ENCODE assay signal across 21 mouse cellular contexts in the genomic region with DNA sequence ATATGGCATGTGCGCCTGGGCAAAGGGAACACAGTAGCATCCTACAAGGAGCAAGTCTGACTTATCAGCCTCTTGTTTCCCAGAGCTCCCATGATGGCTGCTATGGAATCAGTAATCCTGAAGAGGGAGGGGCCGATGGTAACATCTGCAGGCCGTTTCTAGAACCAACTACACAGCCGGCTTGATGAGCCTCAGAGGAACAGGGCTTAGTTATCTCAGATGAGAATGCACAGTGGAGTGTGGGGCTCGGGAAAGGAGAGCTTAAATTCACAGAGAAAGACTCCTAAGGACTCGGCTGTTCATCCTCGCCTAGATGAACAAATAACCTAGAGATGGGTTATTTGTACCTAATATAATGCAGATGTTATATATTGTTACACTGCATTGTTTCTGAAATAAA.
DNase-seq lines count a peak whose midpoint lies in the region; ATAC-seq and TF ChIP-seq lines count a peak whose summit lies in the region.
"Had no signal": no experiment of that assay in that cellular context is flagged by ENCODE, and none has a peak within 500 bp of the region (broad histone marks: within the 10 kb centered on the region; RNA-seq: fewer than 3 reads in every experiment).

No protein-coding gene starts in this region.

- H3K9ac ChIP-seq in hindbrain, embryonic 14.5 days: no peak overlapping the region
- no peak overlapping the region for H3K9ac ChIP-seq in hindbrain, embryonic 12.5 days
- no peak overlapping the region for H3K9ac ChIP-seq in midbrain, embryonic 12.5 days (replicated peaks)
- H3K9ac ChIP-seq in midbrain, postnatal 0 days (replicated peaks; ENCODE audit: low read length, poor library complexity, severe bottlenecking): no peak overlapping the region
- no peak overlapping the region for H3K9ac ChIP-seq in hindbrain, postnatal 0 days (replicated peaks; ENCODE audit: low read length)
- H3K9ac ChIP-seq: embryonic facial prominence, embryonic 13.5 days; forebrain, embryonic 13.5 days; forebrain, postnatal 0 days; heart, embryonic 12.5 days had no signal

- 76% methylated on average over 7 of the region's 7 CpGs for WGBS in hindbrain, embryonic 14.5 days
- 78% methylated on average over 7 of the region's 7 CpGs for WGBS in hindbrain, embryonic 12.5 days
- 76% methylated on average over 7 of the region's 7 CpGs for WGBS in midbrain, embryonic 12.5 days
- 61% methylated on average over 7 of the region's 7 CpGs for WGBS in midbrain, postnatal 0 days
- WGBS in hindbrain, postnatal 0 days: 65% methylated on average over 7 of the region's 7 CpGs
- WGBS in olfactory bulb, adult 2 months: 44% methylated on average over 7 of the region's 7 CpGs
- WGBS in kidney, adult 2 months: 91% methylated on average over 7 of the region's 7 CpGs

- DNase-seq in hindbrain, embryonic 14.5 days (ENCODE audit: low spot score): no peak
- no peak for DNase-seq in midbrain, postnatal 0 days (ENCODE audit: low spot score)
- DNase-seq in hindbrain, postnatal 0 days (ENCODE audit: low spot score): no peak
- DNase-seq in kidney, adult 2 months: no peak
- DNase-seq: adrenal gland, postnatal 14 days; cerebellum, adult 11-12 months; cerebellum, adult 9-10 months; cerebellum, postnatal 25 days; forebrain, postnatal 0 days; gastrocnemius, postnatal 14 days; heart, adult 2 months; heart, postnatal 36 days had no signal

- peaks cover 6% of the 10 kb centered on the region; the same call in 1 of the 2 replicates for H3K4me1 ChIP-seq in hindbrain, embryonic 14.5 days (replicated peaks; ENCODE audit: control insufficient read depth, insufficient read depth, low read length)
- H3K4me1 ChIP-seq in hindbrain, embryonic 12.5 days: no peaks in the 10 kb centered on the region
- H3K4me1 ChIP-seq in midbrain, embryonic 12.5 days: no peaks in the 10 kb centered on the region
- no peaks in the 10 kb centered on the region for H3K4me1 ChIP-seq in midbrain, postnatal 0 days (ENCODE audit: insufficient read depth, low read length)
- no peaks in the 10 kb centered on the region for H3K4me1 ChIP-seq in hindbrain, postnatal 0 days (ENCODE audit: insufficient read depth, low read length)
- no peaks in the 10 kb centered on the region for H3K4me1 ChIP-seq in olfactory bulb, adult 2 months (ENCODE audit: control insufficient read depth, insufficient read depth, low read length)
- H3K4me1 ChIP-seq in kidney, adult 2 months (ENCODE audit: control insufficient read depth, insufficient read depth, low read length): 0 out of 2 replicates have a peak, but pooled peaks cover 2% of the 10 kb centered on the region
- H3K4me1 ChIP-seq: embryonic facial prominence, embryonic 13.5 days; forebrain, embryonic 13.5 days had no signal

- H3K36me3 ChIP-seq in hindbrain, embryonic 14.5 days (replicated peaks; ENCODE audit: control insufficient read depth, insufficient read depth): no peaks in the 10 kb centered on the region
- no peaks in the 10 kb centered on the region for H3K36me3 ChIP-seq in hindbrain, embryonic 12.5 days
- no peaks in the 10 kb centered on the region for H3K36me3 ChIP-seq in midbrain, embryonic 12.5 days
- H3K36me3 ChIP-seq in midbrain, postnatal 0 days (ENCODE audit: insufficient read depth, low read length): 0 out of 2 replicates have a peak, but pooled peaks cover 3% of the 10 kb centered on the region
- H3K36me3 ChIP-seq in hindbrain, postnatal 0 days (ENCODE audit: insufficient read depth, low read length): no peaks in the 10 kb centered on the region
- no peaks in the 10 kb centered on the region for H3K36me3 ChIP-seq in kidney, adult 2 months (ENCODE audit: control insufficient read depth, insufficient read depth, low read length)
- H3K36me3 ChIP-seq: embryonic facial prominence, embryonic 13.5 days had no signal

- 0 out of 2 replicates have a peak overlapping the region, but pooled peaks have one; percentile 14 for H3K27ac ChIP-seq in hindbrain, embryonic 14.5 days
- no peak overlapping the region for H3K27ac ChIP-seq in hindbrain, embryonic 12.5 days
- no peak overlapping the region for H3K27ac ChIP-seq in midbrain, embryonic 12.5 days (replicated peaks)
- no peak overlapping the region; the same call in 1 of the 2 replicates for H3K27ac ChIP-seq in midbrain, postnatal 0 days (ENCODE audit: low read depth, low read length)
- 0 out of 2 replicates have a peak overlapping the region, but pooled peaks have one; percentile 16 for H3K27ac ChIP-seq in hindbrain, postnatal 0 days
- H3K27ac ChIP-seq in olfactory bulb, adult 2 months (ENCODE audit: insufficient read depth, low read depth, low read length): peak overlapping the region; percentile 2; the same call in 1 of the 2 replicates
- no peak overlapping the region for H3K27ac ChIP-seq in kidney, adult 2 months (ENCODE audit: insufficient read depth, low read depth, low read length)
- H3K27ac ChIP-seq: embryonic facial prominence, embryonic 13.5 days; forebrain, embryonic 13.5 days; heart, adult 2 months had no signal

- H3K4me3 ChIP-seq in hindbrain, embryonic 14.5 days (replicated peaks; ENCODE audit: low read length): no peak overlapping the region
- H3K4me3 ChIP-seq in hindbrain, embryonic 12.5 days: no peak overlapping the region
- no peak overlapping the region for H3K4me3 ChIP-seq in midbrain, embryonic 12.5 days
- H3K4me3 ChIP-seq in midbrain, postnatal 0 days (ENCODE audit: low read depth, low read length): no peak overlapping the region
- H3K4me3 ChIP-seq in hindbrain, postnatal 0 days (ENCODE audit: low read length): no peak overlapping the region
- H3K4me3 ChIP-seq in olfactory bulb, adult 2 months (ENCODE audit: insufficient read depth, low read depth, low read length): no peak overlapping the region
- no peak overlapping the region for H3K4me3 ChIP-seq in kidney, adult 2 months (ENCODE audit: insufficient read depth, low read depth, low read length)
- H3K4me3 ChIP-seq: embryonic facial prominence, embryonic 13.5 days; forebrain, embryonic 13.5 days; heart, adult 2 months; heart, embryonic 12.5 days had no signal

- no peak for TF ChIP-seq CTCF in midbrain, postnatal 0 days (IDR thresholded peaks at IDR 0.05)
- TF ChIP-seq CTCF in hindbrain, postnatal 0 days (IDR thresholded peaks at IDR 0.05; ENCODE audit: low read depth): no peak
- no peak for TF ChIP-seq CTCF in olfactory bulb, adult 2 months (IDR thresholded peaks at IDR 0.05; ENCODE audit: insufficient read depth, low read depth, low read length)
- TF ChIP-seq CTCF in kidney, adult 2 months (conservative IDR thresholded peaks at IDR 0.05; ENCODE audit: insufficient read depth, insufficient read length, low read depth, low read length): no peak

- 0 out of 2 replicates have a peak, but pooled peaks have one; percentile 48 for ATAC-seq in hindbrain, embryonic 14.5 days (ENCODE audit: low FRiP score)
- no peak for ATAC-seq in hindbrain, embryonic 12.5 days (ENCODE audit: low FRiP score)
- ATAC-seq in midbrain, embryonic 12.5 days (ENCODE audit: low FRiP score, low read depth): 0 out of 2 replicates have a peak, but pooled peaks have one; percentile 27
- no peak for ATAC-seq in midbrain, postnatal 0 days (ENCODE audit: low FRiP score)
- no peak for ATAC-seq in hindbrain, postnatal 0 days
- ATAC-seq: activated CD4-positive, CD25-positive, alpha-beta regulatory T cell, adult 4 months; forebrain, embryonic 13.5 days; forebrain, postnatal 0 days; Patski had no signal

- no peaks in the 10 kb centered on the region for H3K9me3 ChIP-seq in hindbrain, embryonic 14.5 days (ENCODE audit: control insufficient read depth, low read length)
- H3K9me3 ChIP-seq in hindbrain, embryonic 12.5 days (replicated peaks): no peaks in the 10 kb centered on the region
- no peaks in the 10 kb centered on the region for H3K9me3 ChIP-seq in midbrain, embryonic 12.5 days
- no peaks in the 10 kb centered on the region for H3K9me3 ChIP-seq in midbrain, postnatal 0 days (ENCODE audit: low read length)
- no peaks in the 10 kb centered on the region for H3K9me3 ChIP-seq in hindbrain, postnatal 0 days (ENCODE audit: low read length)
- H3K9me3 ChIP-seq: embryonic facial prominence, embryonic 13.5 days; forebrain, embryonic 13.5 days; heart, embryonic 12.5 days had no signal

- no peaks in the 10 kb centered on the region for H3K27me3 ChIP-seq in hindbrain, embryonic 14.5 days (ENCODE audit: control insufficient read depth, insufficient read depth, low read length)
- no peaks in the 10 kb centered on the region for H3K27me3 ChIP-seq in hindbrain, embryonic 12.5 days
- no peaks in the 10 kb centered on the region for H3K27me3 ChIP-seq in midbrain, embryonic 12.5 days
- no peaks in the 10 kb centered on the region for H3K27me3 ChIP-seq in midbrain, postnatal 0 days (ENCODE audit: insufficient read depth, low read length)
- H3K27me3 ChIP-seq in hindbrain, postnatal 0 days (ENCODE audit: insufficient read depth, low read length): no peaks in the 10 kb centered on the region
- no peaks in the 10 kb centered on the region for H3K27me3 ChIP-seq in kidney, adult 2 months (replicated peaks; ENCODE audit: control insufficient read depth, insufficient read depth, low read length)
- H3K27me3 ChIP-seq: CH12.LX; embryonic facial prominence, embryonic 13.5 days; forebrain, embryonic 13.5 days; heart, embryonic 12.5 days; Patski had no signal

- no peak for TF ChIP-seq POLR2A in olfactory bulb, adult 2 months (IDR thresholded peaks at IDR 0.05; ENCODE audit: insufficient read depth, low read depth, low read length)
- TF ChIP-seq POLR2A in kidney, adult 2 months (IDR thresholded peaks at IDR 0.05; ENCODE audit: low read depth, low read length): no peak

- no peak overlapping the region for H3K4me2 ChIP-seq in hindbrain, embryonic 14.5 days (replicated peaks)
- H3K4me2 ChIP-seq in hindbrain, embryonic 12.5 days (replicated peaks): no peak overlapping the region
- H3K4me2 ChIP-seq in midbrain, embryonic 12.5 days (replicated peaks): no peak overlapping the region
- H3K4me2 ChIP-seq in midbrain, postnatal 0 days (ENCODE audit: low read depth, low read length, poor library complexity, severe bottlenecking): no peak overlapping the region
- H3K4me2 ChIP-seq in hindbrain, postnatal 0 days (ENCODE audit: low read depth, low read length): no peak overlapping the region
- H3K4me2 ChIP-seq: embryonic facial prominence, embryonic 13.5 days; forebrain, embryonic 13.5 days; heart, embryonic 12.5 days had no signal

Comparison
In these comparisons a context has a peak if more than half of its experiments do, and no peak if none do; other contexts are left out.
1. ATAC-seq: peak in hindbrain, embryonic 14.5 days (single experiment) and midbrain, embryonic 12.5 days (single experiment); none in hindbrain, embryonic 12.5 days (single experiment), midbrain, postnatal 0 days (single experiment) and hindbrain, postnatal 0 days (single experiment).
2. H3K27ac ChIP-seq: peak in hindbrain, embryonic 14.5 days (single experiment), hindbrain, postnatal 0 days (single experiment) and olfactory bulb, adult 2 months (single experiment); none in hindbrain, embryonic 12.5 days (single experiment), midbrain, embryonic 12.5 days (single experiment), midbrain, postnatal 0 days (single experiment) and kidney, adult 2 months (single experiment).